Mouse (Mus musculus) intestine, embryonic 15.5 days (tissue): ENCODE data around the gene Cep68. TPM values are rescaled to one million over a fixed set of nuclear protein-coding genes. Genes with fewer than 3 reads are reported as not detected.

Experiments
- ATAC-seq: fragments of 200-750 bp; cut with Nextera tagmentation; 2 replicates; pipeline ENCODE4 v1.8.0; 2017; ENCODE audit warnings: moderate TSS enrichment, moderate library complexity
- H3K27ac ChIP-seq: fragments of 300-500 bp; sonication (generic); 2 replicates; pipeline ENCODE4 v1.5.1; 2015; ENCODE audit warnings: mild to moderate bottlenecking, inconsistent platforms
- H3K27me3 ChIP-seq: fragments of 300-500 bp; sonication (generic); replicated peaks from 2 replicates; pipeline ENCODE4 v1.6.1; 2015; ENCODE audit warnings: inconsistent platforms
- H3K36me3 ChIP-seq: fragments of 300-500 bp; sonication (generic); 2 replicates; pipeline ENCODE4 v1.6.1; 2015; ENCODE audit warnings: inconsistent platforms
- H3K4me1 ChIP-seq: fragments of 300-500 bp; sonication (generic); replicated peaks from 2 replicates; pipeline ENCODE4 v1.6.1; 2015; ENCODE audit warnings: inconsistent platforms
- H3K4me2 ChIP-seq: fragments of 300-500 bp; sonication (generic); replicated peaks from 2 replicates; pipeline ENCODE4 v1.6.1; 2015; ENCODE audit warnings: mild to moderate bottlenecking, inconsistent platforms
- H3K4me3 ChIP-seq: fragments of 300-500 bp; sonication (generic); replicated peaks from 2 replicates; pipeline ENCODE4 v1.5.1; 2015; ENCODE audit warnings: inconsistent platforms
- H3K9ac ChIP-seq: fragments of 300-500 bp; sonication (generic); 2 replicates; pipeline ENCODE4 v1.6.1; 2015; ENCODE audit warnings: inconsistent platforms
- H3K9me3 ChIP-seq: fragments of 300-500 bp; sonication (generic); 2 replicates; pipeline ENCODE4 v1.6.1; 2016; ENCODE audit warnings: inconsistent platforms
- WGBS: fragments of 180-500 bp; shearing (Covaris S2); methylation state at CpG from one replicate; pipeline ENCODE4 v1.1.7; 2015; 5-methylcytosine and 5-hydroxymethylcytosine counted together
- polyA plus RNA-seq: library from polyadenylated mRNA; unstranded; fragments of >200 nt; fragmentation: Nextera tagmentation; extraction: Ambion mirVana; gene quantifications from 2 replicates; pipeline ENCODE4 v1.2.1, GENCODE M21; 2015

The Cep68 gene
- 22.4 and 24.5 TPM in 2 replicates for polyA plus RNA-seq

DNA sequence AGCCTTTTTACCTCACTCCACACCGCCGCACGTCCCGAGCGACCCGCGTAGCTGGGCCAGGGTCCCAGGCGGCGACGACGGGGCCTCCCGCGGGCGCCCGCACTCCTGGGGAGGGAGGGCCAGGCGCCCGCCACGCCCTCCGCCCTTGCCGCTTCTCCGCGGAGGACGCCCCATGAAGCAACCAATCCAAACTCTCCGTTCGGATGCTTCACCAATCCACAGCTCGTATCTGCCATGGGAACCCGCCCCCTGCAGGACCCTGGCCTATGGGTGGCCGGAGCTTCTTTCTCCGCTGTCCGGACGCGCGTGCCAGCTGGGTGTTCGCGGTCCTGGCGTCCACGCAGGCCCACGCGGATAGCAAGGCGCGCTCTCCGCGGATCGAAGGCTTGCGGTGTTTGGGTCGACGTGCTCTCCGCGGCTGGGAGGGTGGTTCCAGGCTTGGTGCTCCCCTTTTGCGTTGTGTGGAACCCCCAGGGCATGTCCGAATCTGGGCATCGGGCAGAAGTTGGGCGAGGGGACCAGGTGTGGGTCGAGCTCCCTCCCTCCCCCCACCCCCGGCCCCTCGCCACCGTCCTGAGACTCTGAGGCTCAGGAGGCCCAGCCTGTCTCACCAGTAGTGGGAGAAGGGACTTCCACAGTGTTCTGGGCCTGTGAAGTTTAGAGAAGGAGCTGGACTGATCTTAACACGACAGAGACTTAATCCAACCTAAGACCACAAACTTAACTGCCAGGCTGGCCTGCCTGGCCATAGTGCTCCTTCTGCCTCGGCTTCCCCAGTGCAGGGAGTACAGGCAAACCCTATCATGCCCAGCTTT lies at the start of gene Cep68:
Cep68 (minus strand) TSS at position 134 of the 815 bp plus-strand sequence.
- Histone ChIP-seq H3K4me1 (peaks cover 20% of the 10 kb centered on the region), H3K27ac (peak within 1 kb of the TSS; percentile 85), H3K4me2 (peak within 1 kb of the TSS; percentile 85), H3K9me3 (no peaks in the 10 kb centered on the region), H3K4me3 (peak within 1 kb of the TSS; percentile 94), H3K9ac (peak within 1 kb of the TSS; percentile 97), H3K27me3 (no peaks in the 10 kb centered on the region), H3K36me3 (no peaks in the 10 kb centered on the region)
- WGBS = under 1% methylated on average over 59 of the region's 59 CpGs
- ATAC-seq = peak; percentile 99

DNA sequence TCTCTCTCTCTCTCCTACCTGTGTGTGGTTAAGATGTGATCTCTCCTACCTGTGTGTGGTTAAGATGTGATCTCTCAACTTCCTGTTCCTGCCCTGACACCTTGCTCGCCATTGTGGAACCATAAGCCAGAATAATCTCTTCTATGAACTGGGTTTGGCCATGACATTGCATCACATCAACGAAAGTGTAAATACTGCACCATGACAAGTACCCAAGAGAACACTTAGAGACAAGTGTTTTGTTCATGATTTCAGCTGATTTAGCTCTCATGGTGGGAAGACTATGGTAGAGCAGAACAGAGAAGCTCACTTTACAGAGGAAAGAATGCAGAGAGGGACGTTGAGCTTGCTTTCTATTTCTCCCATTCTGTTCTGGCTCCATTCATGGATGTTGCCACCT lies 35.2 kb upstream of the Cep68 start:
- no peak for ATAC-seq
- Histone ChIP-seq H3K9me3 (no peaks in the 10 kb centered on the region), H3K27ac (no peak overlapping the region), H3K9ac (no peak overlapping the region), H3K4me3 (no peak overlapping the region), H3K27me3 (no peaks in the 10 kb centered on the region), H3K4me1 (no peaks in the 10 kb centered on the region), H3K36me3 (no peaks in the 10 kb centered on the region), H3K4me2 (no peak overlapping the region)
- 86% methylated on average over 3 of the region's 3 CpGs for WGBS

DNA sequence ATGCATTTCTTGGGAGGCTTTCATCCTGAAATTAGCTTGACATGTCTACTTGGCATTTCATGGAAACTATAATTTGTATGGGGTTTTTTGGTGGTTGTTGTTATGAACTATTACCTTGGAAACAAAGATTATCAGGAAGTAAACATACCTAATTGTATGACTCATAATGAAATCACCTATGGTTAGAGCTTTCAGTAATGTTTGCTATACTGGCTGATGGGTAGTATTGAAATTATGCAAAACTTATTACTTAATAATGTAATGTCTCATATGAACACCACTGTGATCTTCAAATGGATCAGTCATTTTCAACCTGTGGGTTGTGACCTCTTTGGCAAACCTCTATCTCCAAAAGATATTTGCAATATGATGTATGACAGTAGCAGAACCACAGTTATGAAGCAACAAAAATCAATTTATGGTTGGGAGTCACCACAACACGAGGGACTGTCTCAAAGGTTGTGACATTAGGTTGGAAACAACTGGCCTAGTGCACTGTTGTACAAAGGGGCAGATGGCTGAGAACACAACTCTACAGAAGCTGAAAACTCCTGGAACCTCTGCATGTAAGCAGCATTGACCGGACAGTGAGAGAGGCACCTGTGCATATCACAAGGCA lies 33.5 kb upstream of the Cep68 start:
- no peak overlapping the region for H3K27ac ChIP-seq
- H3K9me3 ChIP-seq = no peaks in the 10 kb centered on the region
- H3K4me3 ChIP-seq = no peak overlapping the region
- no peak overlapping the region for H3K9ac ChIP-seq
- H3K27me3 ChIP-seq = no peaks in the 10 kb centered on the region
- 82% methylated on average over 2 of the region's 2 CpGs for WGBS
- H3K4me2 ChIP-seq = no peak overlapping the region
- no peaks in the 10 kb centered on the region for H3K36me3 ChIP-seq
- 0 out of 2 replicates have a peak, but pooled peaks cover 3% of the 10 kb centered on the region for H3K4me1 ChIP-seq
- no peak for ATAC-seq

DNA sequence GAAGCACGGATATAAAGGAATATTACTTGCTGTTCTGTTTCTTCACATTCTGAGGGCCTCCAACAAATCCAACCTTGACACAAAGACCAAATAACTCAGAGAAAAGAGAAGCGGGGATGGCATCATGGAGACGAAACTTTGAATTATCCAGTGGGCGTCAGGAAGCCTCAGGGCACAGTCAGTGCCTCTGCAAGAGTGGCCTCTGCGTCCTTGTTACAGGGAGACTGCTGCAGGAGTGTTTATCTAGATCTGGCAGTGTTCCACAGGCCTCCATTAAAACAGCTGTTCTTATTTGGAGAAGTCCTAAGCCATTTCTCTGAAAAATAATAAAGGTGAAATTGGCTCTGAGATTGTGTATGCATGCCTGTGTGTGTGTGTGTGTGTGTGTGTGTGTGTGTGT lies 31.8 kb upstream of the Cep68 start:
- H3K9ac ChIP-seq = no peak overlapping the region
- ATAC-seq = no peak

DNA sequence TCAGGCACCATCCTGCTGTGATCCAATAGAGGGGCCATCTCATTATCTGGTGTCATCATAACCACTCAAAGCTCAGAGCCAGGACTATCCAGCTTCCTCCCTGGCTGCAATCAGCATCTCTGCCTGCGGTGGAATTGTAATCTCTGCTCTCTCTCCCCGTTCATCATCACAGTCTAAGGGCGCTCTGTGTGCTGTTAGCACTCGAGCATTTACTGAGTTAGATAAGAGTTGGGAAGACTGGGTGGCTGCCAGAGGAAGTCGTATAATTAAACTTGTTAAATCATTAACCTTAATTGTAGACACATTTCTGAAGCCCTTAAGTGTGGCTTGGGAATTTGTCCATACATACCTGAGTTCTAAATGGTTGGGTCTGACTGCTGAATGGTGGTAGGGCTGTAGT lies 29.5 kb upstream of the Cep68 start:
- no peak overlapping the region for H3K27ac ChIP-seq

More for the DNA sequence above, 31.8 kb upstream of the Cep68 start:
- no peak overlapping the region for H3K27ac ChIP-seq
- H3K9me3 ChIP-seq = no peaks in the 10 kb centered on the region
- WGBS = 51% methylated on average over 5 of the region's 5 CpGs
- H3K36me3 ChIP-seq = no peaks in the 10 kb centered on the region
- H3K4me3 ChIP-seq = no peak overlapping the region
- H3K4me2 ChIP-seq = no peak overlapping the region
- H3K4me1 ChIP-seq = 0 out of 2 replicates have a peak, but pooled peaks cover 3% of the 10 kb centered on the region
- H3K27me3 ChIP-seq = no peaks in the 10 kb centered on the region

DNA sequence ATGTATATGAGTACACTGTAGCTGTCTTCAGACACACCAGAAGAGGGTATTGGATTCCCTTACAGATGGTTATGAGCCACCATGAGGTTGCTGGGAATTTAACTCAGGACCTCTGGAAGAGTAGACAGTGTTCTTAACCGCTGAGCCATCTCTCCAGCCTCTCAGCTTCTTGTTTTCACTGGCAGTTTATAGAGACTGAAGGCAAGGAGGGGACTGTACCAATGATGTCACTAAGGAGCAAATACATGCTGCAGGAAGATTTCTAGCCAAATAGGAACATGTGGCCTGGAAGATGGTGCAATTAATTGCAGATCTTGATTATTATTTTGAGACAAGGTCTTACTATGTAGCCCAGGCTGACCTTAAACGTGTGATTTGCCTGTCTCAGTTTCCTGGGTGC lies 27.9 kb upstream of the Cep68 start:
- 65% methylated on average over 2 of the region's 2 CpGs for WGBS
- H3K4me2 ChIP-seq = no peak overlapping the region
- no peak overlapping the region for H3K9ac ChIP-seq
- H3K4me1 ChIP-seq = 0 out of 2 replicates have a peak, but pooled peaks cover 3% of the 10 kb centered on the region
- H3K27me3 ChIP-seq = no peaks in the 10 kb centered on the region
- no peaks in the 10 kb centered on the region for H3K36me3 ChIP-seq
- H3K27ac ChIP-seq = no peak overlapping the region
- no peak overlapping the region for H3K4me3 ChIP-seq
- ATAC-seq = no peak
- H3K9me3 ChIP-seq = no peaks in the 10 kb centered on the region

More for the DNA sequence above, 29.5 kb upstream of the Cep68 start:
- no peaks in the 10 kb centered on the region for H3K9me3 ChIP-seq
- WGBS = 36% methylated on average over 5 of the region's 5 CpGs
- no peak overlapping the region for H3K4me3 ChIP-seq
- H3K4me1 ChIP-seq = 0 out of 2 replicates have a peak, but pooled peaks cover 3% of the 10 kb centered on the region
- H3K9ac ChIP-seq = no peak overlapping the region
- peak; percentile 94 for ATAC-seq
- H3K36me3 ChIP-seq = no peaks in the 10 kb centered on the region
- no peak overlapping the region for H3K4me2 ChIP-seq
- no peaks in the 10 kb centered on the region for H3K27me3 ChIP-seq

DNA sequence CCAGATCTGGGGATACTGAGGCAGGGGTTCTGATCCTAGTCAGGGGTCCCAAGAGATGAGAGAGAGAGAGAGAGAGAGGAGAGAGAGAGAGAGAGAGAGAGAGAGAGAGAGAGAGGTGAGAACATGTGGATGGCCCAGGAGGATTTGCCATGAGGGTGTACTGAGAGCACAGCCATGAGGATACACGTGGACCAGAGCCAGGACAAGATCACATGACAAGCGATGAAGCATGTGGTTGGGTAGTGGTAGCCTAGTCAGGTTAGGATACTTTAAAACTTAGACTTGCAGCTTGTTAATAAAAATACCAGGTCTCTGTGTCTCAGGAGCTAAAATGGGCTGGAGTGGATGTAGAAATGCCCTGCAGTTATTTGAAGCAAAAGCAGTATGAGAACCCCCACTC lies 26.7 kb upstream of the Cep68 start:
- no peak overlapping the region for H3K9ac ChIP-seq
- no peak overlapping the region for H3K27ac ChIP-seq
- H3K9me3 ChIP-seq = no peaks in the 10 kb centered on the region
- no peak for ATAC-seq
- no peak overlapping the region for H3K4me3 ChIP-seq
- no peaks in the 10 kb centered on the region for H3K36me3 ChIP-seq
- H3K4me2 ChIP-seq = no peak overlapping the region
- no peaks in the 10 kb centered on the region for H3K27me3 ChIP-seq
- H3K4me1 ChIP-seq = 0 out of 2 replicates have a peak, but pooled peaks cover 3% of the 10 kb centered on the region
- WGBS = 77% methylated on average over 2 of the region's 2 CpGs

DNA sequence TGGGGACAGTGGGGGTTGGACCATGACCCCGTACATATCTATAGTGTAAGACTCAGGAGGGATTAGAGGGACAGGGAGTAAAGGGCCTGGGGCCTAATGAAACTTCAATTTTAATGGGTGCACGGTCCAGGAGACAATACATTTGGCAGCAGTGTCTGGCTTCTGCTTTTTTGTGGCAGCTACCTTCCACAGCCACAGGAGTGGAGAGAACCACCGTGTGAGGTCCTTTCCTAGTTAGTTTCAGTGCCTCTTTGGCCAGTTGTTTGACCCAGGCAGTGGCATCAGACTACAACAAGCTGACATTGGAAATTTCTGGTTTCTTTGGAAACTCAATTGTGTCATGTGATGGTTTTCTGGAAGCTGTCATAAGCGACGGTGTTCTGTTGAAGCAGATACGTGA lies 20.7 kb upstream of the Cep68 start:
- ATAC-seq = no peak
- Histone ChIP-seq H3K27ac (no peak overlapping the region), H3K9ac (no peak overlapping the region), H3K4me2 (no peak overlapping the region), H3K36me3 (no peaks in the 10 kb centered on the region), H3K9me3 (no peaks in the 10 kb centered on the region), H3K4me1 (no peaks in the 10 kb centered on the region), H3K27me3 (no peaks in the 10 kb centered on the region), H3K4me3 (no peak overlapping the region)
- WGBS = 83% methylated on average over 6 of the region's 6 CpGs

DNA sequence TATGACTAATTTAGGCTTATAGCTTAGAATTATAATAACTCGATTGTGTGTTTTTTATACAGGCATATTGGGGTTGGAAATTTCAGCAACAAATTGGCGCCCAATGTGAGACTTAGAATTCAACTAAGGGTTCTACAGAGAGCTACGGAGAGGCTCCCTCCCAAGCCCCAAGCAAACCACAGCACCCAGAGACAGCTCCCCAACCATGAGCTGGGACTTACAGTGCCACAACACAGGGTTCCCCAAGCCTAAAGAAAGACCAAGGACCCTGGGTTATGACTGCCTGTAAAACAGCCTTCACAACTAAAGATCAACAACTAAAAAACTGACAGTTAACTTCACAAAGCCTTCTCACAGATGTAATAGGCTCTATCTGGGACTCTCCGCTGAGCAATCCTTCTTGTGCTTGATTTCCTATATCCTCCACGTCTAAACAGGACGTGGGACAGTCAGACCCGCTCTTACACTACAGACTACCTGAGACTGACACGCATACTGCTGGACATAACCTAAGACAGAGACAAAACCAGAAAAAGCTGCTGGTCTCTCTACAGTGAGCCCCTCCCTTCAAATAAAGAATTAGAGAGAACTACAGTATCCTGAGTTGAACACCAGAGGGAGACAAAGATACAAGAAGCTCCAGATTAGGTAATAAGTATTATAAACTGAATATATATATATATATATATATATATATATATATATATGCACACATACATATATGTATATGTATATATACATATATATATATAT lies 13.6 kb upstream of the Cep68 start:
- Histone ChIP-seq H3K9me3 (no peaks in the 10 kb centered on the region), H3K36me3 (no peaks in the 10 kb centered on the region), H3K4me3 (no peak overlapping the region), H3K27me3 (no peaks in the 10 kb centered on the region), H3K4me1 (no peaks in the 10 kb centered on the region), H3K9ac (no peak overlapping the region), H3K27ac (no peak overlapping the region), H3K4me2 (no peak overlapping the region)
- ATAC-seq = no peak
- WGBS = 52% methylated on average over 8 of the region's 8 CpGs

DNA sequence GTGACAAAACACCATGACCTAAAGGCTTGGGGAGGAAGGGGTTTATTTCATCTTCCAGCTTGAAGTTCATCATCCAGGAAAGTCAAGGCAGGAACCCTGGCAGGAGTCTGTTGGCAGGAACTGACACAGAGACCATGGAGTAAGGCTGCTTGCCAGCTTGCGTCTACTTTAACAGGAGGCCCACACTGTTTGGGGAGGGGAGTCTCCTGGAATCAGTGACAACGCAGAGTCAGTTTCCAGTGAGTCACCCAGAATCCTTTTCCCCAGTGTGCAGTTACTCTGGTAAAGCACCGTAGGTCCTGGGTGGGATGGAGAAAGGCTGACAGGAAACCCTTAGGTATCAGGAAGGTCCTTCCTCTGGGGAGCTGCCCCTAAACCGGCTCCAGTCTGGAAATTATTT lies 5.6 kb upstream of the Cep68 start:
- Histone ChIP-seq H3K4me3 (no peak overlapping the region), H3K27me3 (no peaks in the 10 kb centered on the region), H3K4me1 (0 out of 2 replicates have a peak, but pooled peaks cover 3% of the 10 kb centered on the region), H3K9ac (no peak overlapping the region), H3K9me3 (no peaks in the 10 kb centered on the region), H3K36me3 (no peaks in the 10 kb centered on the region), H3K4me2 (no peak overlapping the region), H3K27ac (no peak overlapping the region)
- 73% methylated on average over 4 of the region's 4 CpGs for WGBS
- no peak for ATAC-seq

DNA sequence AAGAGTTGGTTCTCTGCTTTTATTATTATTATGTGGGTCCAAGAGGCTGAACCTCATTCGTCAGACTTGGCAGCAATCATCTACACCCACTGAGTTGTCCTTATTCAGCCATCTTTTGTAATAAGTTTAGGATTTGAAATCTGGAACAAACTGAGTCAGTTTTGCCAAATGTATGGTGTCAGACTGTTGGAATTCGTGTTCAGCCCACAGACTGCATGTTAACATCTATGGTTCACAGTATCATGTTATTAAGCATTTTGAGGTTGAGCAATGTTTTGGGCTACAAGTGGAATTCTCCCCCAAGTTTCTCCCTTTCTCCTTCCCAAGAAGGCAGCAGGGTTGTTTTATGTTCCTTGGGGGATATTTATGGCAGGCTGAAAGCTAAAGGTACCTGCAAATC lies 3.9 kb upstream of the Cep68 start:
- Histone ChIP-seq H3K9ac (no peak overlapping the region), H3K4me3 (no peak overlapping the region), H3K9me3 (no peaks in the 10 kb centered on the region), H3K4me1 (peaks cover 6% of the 10 kb centered on the region; the same call in 1 of the 2 replicates), H3K4me2 (no peak overlapping the region), H3K36me3 (no peaks in the 10 kb centered on the region), H3K27ac (no peak overlapping the region), H3K27me3 (no peaks in the 10 kb centered on the region)
- 75% methylated on average over 2 of the region's 2 CpGs for WGBS
- no peak for ATAC-seq

DNA sequence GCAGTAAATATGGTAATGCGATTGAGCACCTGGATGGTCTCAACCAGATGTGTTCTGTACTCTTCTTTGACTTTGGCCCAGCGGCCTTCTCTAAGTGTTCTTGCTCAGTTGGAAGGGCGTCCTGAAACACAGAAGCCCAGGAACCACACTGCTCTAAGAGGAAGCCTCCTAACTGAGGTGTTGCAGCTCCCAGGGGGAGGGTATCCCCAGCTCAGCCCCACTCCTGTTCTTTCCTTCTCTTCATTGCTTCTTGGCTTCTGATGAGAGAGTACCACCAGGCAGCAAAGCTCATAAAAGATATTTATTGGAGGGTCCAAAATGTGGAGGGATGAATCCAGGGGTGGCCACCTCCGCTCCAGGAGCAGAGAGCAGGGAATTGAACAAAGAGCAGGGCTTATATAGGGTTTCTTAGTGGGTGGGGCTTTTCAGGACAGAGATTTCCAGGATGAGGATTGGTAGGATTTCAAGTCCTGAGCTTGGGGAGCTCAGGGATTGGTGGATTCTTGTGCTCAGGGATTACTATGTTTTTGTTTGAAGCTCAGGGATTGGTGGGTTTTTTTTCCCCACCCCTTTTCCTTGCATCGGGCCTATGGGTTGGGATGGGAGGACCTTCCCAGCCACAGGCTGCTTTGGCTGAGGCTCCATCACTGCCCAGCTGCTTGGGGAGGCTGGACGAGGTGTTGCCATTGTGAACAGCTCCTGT lies 1.4 kb upstream of the Cep68 start:
- Histone ChIP-seq H3K4me3 (no peak overlapping the region), H3K27me3 (no peaks in the 10 kb centered on the region), H3K27ac (no peak overlapping the region), H3K9me3 (no peaks in the 10 kb centered on the region), H3K9ac (no peak overlapping the region), H3K4me1 (peaks cover 20% of the 10 kb centered on the region), H3K4me2 (no peak overlapping the region), H3K36me3 (no peaks in the 10 kb centered on the region)
- 89% methylated on average over 6 of the region's 6 CpGs for WGBS
- ATAC-seq = no peak
